Mouse (Mus musculus): Measurements from ENCODE around the gene Impdh2. TPM values are rescaled to one million over a fixed set of nuclear protein-coding genes. Genes with fewer than 3 reads are reported as not detected.
A peak's percentile ranks its signal among the peaks of the same experiment; 100 is the strongest.

The Impdh2 gene
- total and polyA plus RNA-seq, 2 experiments from 2014 or later: 81.7 to 93.7 TPM

DNA sequence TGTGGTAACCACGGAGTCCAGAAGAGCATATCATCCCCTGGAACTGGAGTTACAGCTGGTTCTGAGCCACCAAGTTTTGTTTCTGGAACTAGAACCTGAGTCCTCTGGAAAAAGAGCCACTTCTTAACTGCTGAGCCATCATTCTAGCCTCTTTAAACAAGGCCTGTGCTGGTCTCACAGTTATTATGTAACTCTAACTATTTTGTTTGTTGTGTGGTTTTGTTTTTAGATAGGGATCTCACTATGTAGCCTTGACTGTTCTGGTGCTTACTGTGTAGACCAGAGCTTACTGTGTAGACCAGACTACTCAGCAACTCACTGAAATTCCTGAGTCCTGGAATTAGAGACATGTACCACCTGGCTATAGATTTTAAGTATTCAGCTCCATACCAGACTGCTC is 13.2 kb upstream of the Impdh2 start:
- H3K4me3 ChIP-seq (ENCODE audit: low read depth, low read length): no peak overlapping the region
- WGBS: 94% methylated on average over 1 of the region's 1 CpGs
- DNase-seq (ENCODE audit: low spot score) (no peak), ATAC-seq (ENCODE audit: low FRiP score) (no peak)
- peaks cover 55% of the 10 kb centered on the region for H3K36me3 ChIP-seq (ENCODE audit: insufficient read depth, low read length)
- H3K27me3 ChIP-seq (ENCODE audit: insufficient read depth, low read length): no peaks in the 10 kb centered on the region
- H3K9ac ChIP-seq (replicated peaks; ENCODE audit: low read length, poor library complexity, severe bottlenecking): no peak overlapping the region
- H3K9me3 ChIP-seq (ENCODE audit: low read length): no peaks in the 10 kb centered on the region
- H3K4me2 ChIP-seq (ENCODE audit: low read depth, low read length, poor library complexity, severe bottlenecking): no peak overlapping the region
- no peaks in the 10 kb centered on the region for H3K4me1 ChIP-seq (ENCODE audit: insufficient read depth, low read length)
- H3K27ac ChIP-seq (ENCODE audit: low read depth, low read length): no peak overlapping the region
- no peak for TF ChIP-seq CTCF (IDR thresholded peaks at IDR 0.05)

DNA sequence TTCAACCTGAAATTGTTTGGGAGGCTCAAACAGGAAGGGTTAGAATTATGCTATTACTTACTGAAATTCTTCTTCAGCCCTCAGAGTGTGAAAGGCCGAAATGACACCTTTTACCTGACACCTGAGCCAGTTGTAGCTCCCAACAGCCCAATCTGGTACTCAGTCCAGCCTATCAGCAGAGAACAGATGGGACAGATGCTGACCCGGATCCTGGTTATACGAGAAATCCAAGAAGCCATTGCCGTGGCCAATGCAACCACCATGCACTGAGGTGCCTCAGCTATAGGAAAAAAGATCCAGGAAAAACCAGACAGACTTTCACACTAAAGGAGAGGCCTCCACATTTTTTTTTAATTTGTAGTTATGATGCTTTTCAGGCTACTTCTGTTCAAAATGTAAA is 917 bp upstream of the Impdh2 start:
- ATAC-seq (ENCODE audit: low FRiP score): no peak
- 93% methylated on average over 4 of the region's 4 CpGs for WGBS
- H3K4me3 ChIP-seq (ENCODE audit: low read depth, low read length): no peak overlapping the region
- H3K9me3 ChIP-seq (ENCODE audit: low read length): no peaks in the 10 kb centered on the region
- H3K36me3 ChIP-seq (ENCODE audit: insufficient read depth, low read length): peaks cover 40% of the 10 kb centered on the region
- no peak overlapping the region for H3K9ac ChIP-seq (replicated peaks; ENCODE audit: low read length, poor library complexity, severe bottlenecking)
- H3K27me3 ChIP-seq (ENCODE audit: insufficient read depth, low read length): no peaks in the 10 kb centered on the region
- DNase-seq (ENCODE audit: low spot score): no peak
- H3K4me2 ChIP-seq (ENCODE audit: low read depth, low read length, poor library complexity, severe bottlenecking): no peak overlapping the region
- no peak overlapping the region for H3K27ac ChIP-seq (ENCODE audit: low read depth, low read length)
- peaks cover 7% of the 10 kb centered on the region; the same call in 1 of the 2 replicates for H3K4me1 ChIP-seq (ENCODE audit: insufficient read depth, low read length)
- no peak for TF ChIP-seq CTCF (IDR thresholded peaks at IDR 0.05)

DNA sequence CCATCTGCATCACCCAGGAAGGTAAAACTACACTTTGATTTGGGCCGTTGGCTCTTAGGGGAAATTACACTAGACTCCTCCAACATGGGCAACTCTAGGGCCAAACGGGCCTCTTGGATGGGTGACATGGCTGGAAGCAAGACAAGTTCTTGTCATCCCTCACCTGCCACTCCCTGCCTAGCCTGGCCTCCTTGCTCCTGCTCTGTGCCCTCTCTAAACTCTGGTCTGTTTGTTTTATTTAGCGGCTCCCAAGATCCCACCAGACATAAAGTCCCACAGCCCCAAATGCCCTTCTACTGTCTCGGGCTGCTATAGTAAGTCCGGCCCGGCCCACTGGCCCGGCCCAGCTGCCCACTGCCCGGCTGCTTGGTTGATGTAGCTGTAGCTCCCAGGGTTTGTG is 3.6 kb downstream of the Impdh2 start:
- no peak for TF ChIP-seq CTCF (IDR thresholded peaks at IDR 0.05)
- no peaks in the 10 kb centered on the region for H3K27me3 ChIP-seq (ENCODE audit: insufficient read depth, low read length)
- DNase-seq (ENCODE audit: low spot score) (no peak), ATAC-seq (ENCODE audit: low FRiP score) (no peak)
- H3K4me2 ChIP-seq (ENCODE audit: low read depth, low read length, poor library complexity, severe bottlenecking): no peak overlapping the region
- H3K4me3 ChIP-seq (ENCODE audit: low read depth, low read length): no peak overlapping the region
- no peak overlapping the region for H3K27ac ChIP-seq (ENCODE audit: low read depth, low read length)
- H3K4me1 ChIP-seq (ENCODE audit: insufficient read depth, low read length): peaks cover 16% of the 10 kb centered on the region
- WGBS: 95% methylated on average over 8 of the region's 8 CpGs
- no peaks in the 10 kb centered on the region for H3K9me3 ChIP-seq (ENCODE audit: low read length)
- H3K36me3 ChIP-seq (ENCODE audit: insufficient read depth, low read length): peaks cover 24% of the 10 kb centered on the region
- no peak overlapping the region for H3K9ac ChIP-seq (replicated peaks; ENCODE audit: low read length, poor library complexity, severe bottlenecking)

DNA sequence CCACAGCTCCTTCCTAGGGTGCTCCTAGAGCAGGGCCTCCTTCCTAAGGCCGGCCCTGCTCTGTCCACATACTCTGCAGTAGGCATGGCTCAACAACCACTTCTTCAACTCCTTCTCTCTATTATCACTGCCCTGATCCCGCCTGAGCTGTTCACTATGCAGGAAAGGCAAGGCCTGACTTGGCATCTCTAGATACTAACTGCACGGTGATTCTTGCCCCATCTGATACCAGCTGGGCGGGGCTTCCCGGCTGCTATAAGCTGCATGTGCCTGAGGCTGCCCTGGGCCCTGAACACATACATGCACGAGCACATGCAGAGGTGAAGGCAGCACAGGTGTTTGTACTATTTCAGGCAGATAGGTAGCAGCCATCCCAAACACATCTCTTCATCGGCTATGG is 4.0 kb downstream of the Impdh2 start:
- WGBS: 90% methylated on average over 7 of the region's 7 CpGs

DNA sequence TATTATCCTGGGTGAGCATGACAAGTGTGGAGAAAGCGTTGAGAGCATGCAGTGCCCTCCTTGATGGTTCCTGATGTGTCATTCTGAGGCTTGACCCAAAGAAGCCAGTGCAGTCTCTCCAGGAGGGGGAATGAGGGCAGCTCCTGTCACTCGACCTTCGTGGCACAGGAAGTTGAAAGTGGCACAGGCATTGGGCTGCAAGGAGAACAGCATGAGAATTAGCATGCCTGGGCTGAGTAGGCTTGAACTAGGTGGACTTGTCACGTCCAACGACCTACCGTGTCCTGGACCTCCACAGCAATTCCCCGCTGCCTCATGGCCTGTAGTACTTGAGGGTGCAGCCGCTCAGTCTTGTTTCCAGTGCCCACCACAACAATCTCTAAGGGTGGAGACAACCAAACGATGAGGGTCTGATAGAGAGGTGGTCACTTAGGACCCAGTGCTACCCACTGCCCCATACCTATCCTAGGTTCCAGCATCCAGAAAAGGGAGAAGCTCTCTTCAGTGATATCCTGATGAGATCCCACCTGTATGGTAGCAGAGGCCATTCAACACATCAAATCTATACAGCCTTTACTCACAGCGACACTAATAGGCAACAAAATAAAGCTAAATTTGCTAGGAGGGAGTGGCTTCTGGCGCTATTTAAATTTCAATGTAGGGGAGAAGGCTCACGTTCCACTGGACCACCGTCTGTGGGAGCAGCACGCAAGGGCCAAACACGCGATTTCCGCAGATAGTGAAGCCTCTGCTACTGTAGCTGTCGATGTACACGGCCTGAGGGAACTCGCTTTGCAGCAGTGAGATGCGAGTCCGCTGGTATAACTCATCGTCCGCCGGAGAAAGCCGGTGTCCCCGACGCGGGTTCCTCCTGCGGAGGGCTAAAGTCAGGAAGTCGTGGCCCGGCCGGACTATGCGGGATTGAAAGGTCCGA is 6.1 kb downstream of the Impdh2 start:
- peaks cover 21% of the 10 kb centered on the region for H3K4me1 ChIP-seq (ENCODE audit: insufficient read depth, low read length)
- peak overlapping the region; percentile 70 for H3K4me3 ChIP-seq (ENCODE audit: low read depth, low read length)
- H3K4me2 ChIP-seq (ENCODE audit: low read depth, low read length, poor library complexity, severe bottlenecking): peak overlapping the region; percentile 99
- peak overlapping the region; percentile 98 for H3K27ac ChIP-seq (ENCODE audit: low read depth, low read length)
- 13% methylated on average over 35 of the region's 35 CpGs for whole genome bisulfite sequencing
- ATAC-seq (ENCODE audit: low FRiP score) (no peak), DNase-seq (ENCODE audit: low spot score) (peak; percentile 24)
- peaks cover 29% of the 10 kb centered on the region for H3K36me3 ChIP-seq (ENCODE audit: insufficient read depth, low read length)
- no peaks in the 10 kb centered on the region for H3K27me3 ChIP-seq (ENCODE audit: insufficient read depth, low read length)
- H3K9ac ChIP-seq (replicated peaks; ENCODE audit: low read length, poor library complexity, severe bottlenecking): peak overlapping the region; percentile 79
- H3K9me3 ChIP-seq (ENCODE audit: low read length): no peaks in the 10 kb centered on the region
- no peak for TF ChIP-seq CTCF (IDR thresholded peaks at IDR 0.05)

More for the DNA sequence above, 4.0 kb downstream of the Impdh2 start:
- Histone ChIP-seq H3K27ac (ENCODE audit: low read depth, low read length) (no peak overlapping the region), H3K36me3 (ENCODE audit: insufficient read depth, low read length) (peaks cover 24% of the 10 kb centered on the region), H3K9me3 (ENCODE audit: low read length) (no peaks in the 10 kb centered on the region), H3K27me3 (ENCODE audit: insufficient read depth, low read length) (no peaks in the 10 kb centered on the region), H3K9ac (replicated peaks; ENCODE audit: low read length, poor library complexity, severe bottlenecking) (no peak overlapping the region), H3K4me2 (ENCODE audit: low read depth, low read length, poor library complexity, severe bottlenecking) (no peak overlapping the region), H3K4me1 (ENCODE audit: insufficient read depth, low read length) (peaks cover 16% of the 10 kb centered on the region), H3K4me3 (ENCODE audit: low read depth, low read length) (no peak overlapping the region)
- DNase-seq (ENCODE audit: low spot score) (no peak), ATAC-seq (ENCODE audit: low FRiP score) (no peak)
- no peak for TF ChIP-seq CTCF (IDR thresholded peaks at IDR 0.05)

All from midbrain, postnatal 0 days (tissue).